ENCODE assay signal across 19 mouse cellular contexts in the genomic region with DNA sequence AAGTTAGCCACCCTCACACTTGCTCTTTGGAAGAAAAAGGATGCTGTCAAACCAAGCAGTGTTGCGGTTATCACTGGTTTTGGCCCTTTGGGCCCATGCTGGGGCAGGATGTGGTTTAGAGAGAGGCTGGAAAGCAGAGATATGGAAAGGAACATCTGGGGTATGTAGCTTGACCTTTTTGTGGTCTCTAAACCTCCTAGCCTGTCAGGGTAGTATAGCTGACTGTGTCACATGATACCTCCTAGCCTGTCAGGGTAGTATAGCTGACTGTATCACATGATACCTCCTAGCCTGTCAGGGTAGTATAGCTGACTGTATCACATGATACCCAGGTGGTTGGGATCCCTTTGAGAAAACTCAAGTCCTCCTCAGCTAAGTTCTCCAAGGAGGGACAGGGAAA. TPM values are rescaled to one million over a fixed set of nuclear protein-coding genes. Genes with fewer than 3 reads are reported as not detected.
A peak's percentile ranks its signal among the peaks of the same experiment; 100 is the strongest.
DNase-seq lines count a peak whose midpoint lies in the region; ATAC-seq and TF ChIP-seq lines count a peak whose summit lies in the region.
"Had no signal": no experiment of that assay in that cellular context is flagged by ENCODE, and none has a peak within 500 bp of the region (broad histone marks: within the 10 kb centered on the region; RNA-seq: fewer than 3 reads in every experiment).

No protein-coding gene starts in this region.

- H3K9ac ChIP-seq in forebrain, embryonic 12.5 days, result no peak overlapping the region
- H3K9ac ChIP-seq in midbrain, embryonic 13.5 days (replicated peaks), result no peak overlapping the region
- H3K9ac ChIP-seq: heart, embryonic 12.5 days; limb, embryonic 12.5 days; midbrain, embryonic 15.5 days had no signal

- peak; percentile 98 for DNase-seq in 416B (ENCODE audit: low read depth)
- DNase-seq in G1E (ENCODE audit: low spot score), result peak; percentile 79
- DNase-seq in spleen, postnatal 4 days (ENCODE audit: low spot score in 2 of 2), result no peak
- DNase-seq in embryo, embryonic 10.5 days (ENCODE audit: low spot score), result no peak
- DNase-seq: adrenal gland, postnatal 36 days; cerebellum, postnatal 25 days; gastrocnemius, postnatal 10 days; kidney, postnatal 14 days; lung, postnatal 14 days had no signal

- ATAC-seq in G1E (ENCODE audit: extremely low read depth, insufficient number of reproducible peaks, low FRiP score, poor library complexity, severe bottlenecking), result peak; percentile 84
- peak; percentile 32 for ATAC-seq in inflammation-experienced regulatory T-cells, adult 6 months
- no peak for ATAC-seq in forebrain, embryonic 12.5 days (ENCODE audit: low FRiP score)
- ATAC-seq in midbrain, embryonic 13.5 days, result no peak
- ATAC-seq: forebrain, embryonic 16.5 days; intestine, postnatal 0 days; midbrain, embryonic 15.5 days had no signal

- H3K36me3 ChIP-seq in G1E (replicated peaks), result peaks cover 13% of the 10 kb centered on the region
- peaks cover 31% of the 10 kb centered on the region for H3K36me3 ChIP-seq in megakaryocyte, embryonic 14.5 days (replicated peaks; ENCODE audit: low read length)
- H3K36me3 ChIP-seq in forebrain, embryonic 12.5 days (replicated peaks), result no peaks in the 10 kb centered on the region
- H3K36me3 ChIP-seq in midbrain, embryonic 13.5 days, result no peaks in the 10 kb centered on the region
- H3K36me3 ChIP-seq: heart, embryonic 12.5 days; hindbrain, embryonic 10.5 days; limb, embryonic 12.5 days; midbrain, embryonic 15.5 days had no signal

- H3K27ac ChIP-seq in forebrain, embryonic 12.5 days, result no peak overlapping the region
- no peak overlapping the region for H3K27ac ChIP-seq in midbrain, embryonic 13.5 days
- H3K27ac ChIP-seq: hindbrain, embryonic 10.5 days; limb, embryonic 12.5 days; midbrain, embryonic 15.5 days had no signal

- peak overlapping the region; percentile 50; the same call in 1 of the 2 replicates for H3K4me3 ChIP-seq in G1E (ENCODE audit: low read depth, low read length)
- H3K4me3 ChIP-seq in megakaryocyte, embryonic 14.5 days (replicated peaks), result peak overlapping the region; percentile 99
- no peak overlapping the region for H3K4me3 ChIP-seq in forebrain, embryonic 12.5 days (replicated peaks)
- no peak overlapping the region for H3K4me3 ChIP-seq in midbrain, embryonic 13.5 days (replicated peaks)
- H3K4me3 ChIP-seq: heart, embryonic 12.5 days; hindbrain, embryonic 10.5 days; limb, embryonic 12.5 days; midbrain, embryonic 15.5 days had no signal

- H3K9me3 ChIP-seq in G1E (replicated peaks), result no peaks in the 10 kb centered on the region
- no peaks in the 10 kb centered on the region for H3K9me3 ChIP-seq in megakaryocyte, embryonic 14.5 days
- H3K9me3 ChIP-seq in forebrain, embryonic 12.5 days, result no peaks in the 10 kb centered on the region
- H3K9me3 ChIP-seq in midbrain, embryonic 13.5 days, result no peaks in the 10 kb centered on the region
- H3K9me3 ChIP-seq: heart, embryonic 12.5 days; hindbrain, embryonic 10.5 days; limb, embryonic 12.5 days; midbrain, embryonic 15.5 days had no signal

- H3K27me3 ChIP-seq in G1E (ENCODE audit: insufficient read depth, low read length), result no peaks in the 10 kb centered on the region
- no peaks in the 10 kb centered on the region for H3K27me3 ChIP-seq in megakaryocyte, embryonic 14.5 days (replicated peaks)
- peaks cover 68% of the 10 kb centered on the region for H3K27me3 ChIP-seq in forebrain, embryonic 12.5 days
- H3K27me3 ChIP-seq in midbrain, embryonic 13.5 days, result peaks cover 65% of the 10 kb centered on the region

- no peak overlapping the region for H3K4me2 ChIP-seq in forebrain, embryonic 12.5 days
- H3K4me2 ChIP-seq in midbrain, embryonic 13.5 days (replicated peaks), result no peak overlapping the region
- H3K4me2 ChIP-seq: heart, embryonic 12.5 days; limb, embryonic 12.5 days; midbrain, embryonic 15.5 days had no signal

- no peak for TF ChIP-seq CTCF in G1E (IDR thresholded peaks at IDR 0.05; ENCODE audit: low read depth, low read length)

- WGBS in forebrain, embryonic 12.5 days, result 89% methylated on average over 1 of the region's 1 CpGs
- 95% methylated on average over 1 of the region's 1 CpGs for WGBS in midbrain, embryonic 13.5 days

- H3K4me1 ChIP-seq in G1E (ENCODE audit: insufficient read depth, low read depth, low read length), result peaks cover 84% of the 10 kb centered on the region
- H3K4me1 ChIP-seq in megakaryocyte, embryonic 14.5 days, result peaks cover 95% of the 10 kb centered on the region
- peaks cover 23% of the 10 kb centered on the region for H3K4me1 ChIP-seq in forebrain, embryonic 12.5 days
- peaks cover 20% of the 10 kb centered on the region for H3K4me1 ChIP-seq in midbrain, embryonic 13.5 days (replicated peaks)

RNA-seq across cellular contexts. Expression of a gene that starts 1.2 kb away (rescaled TPM):
- total RNA-seq in G1E (2014; fragmentation: Nextera tagmentation) (98.8 and 107 TPM in 2 replicates), G1E (2017) (41.7 and 44.5 TPM in 2 replicates)
- 1.3 and 1.9 TPM in 2 replicates for polyA plus RNA-seq in G1E (2012)
- polyA plus RNA-seq in inflammation-experienced regulatory T-cells, adult 6 months (2017; shearing (Covaris generic)), result 10 to 100 TPM; 11.7 to 19.8 (median 13.9) TPM
- 0.40 TPM in 1 of 2 replicates, not detected in the other for polyA plus RNA-seq in megakaryocyte, embryonic 14.5 days (2012; ENCODE audit: insufficient read depth, low replicate concordance)
- 7.3 and 7.4 TPM in 2 replicates for polyA plus RNA-seq in forebrain, embryonic 12.5 days (2016; fragmentation: Nextera tagmentation; extraction: Ambion mirVana)
- polyA plus RNA-seq in midbrain, embryonic 13.5 days (2015; fragmentation: Nextera tagmentation; extraction: Ambion mirVana), result 8.1 and 9.2 TPM in 2 replicates

RNA-seq across cellular contexts. Expression of a gene that starts 1.6 kb away (rescaled TPM):
- total RNA-seq in G1E (2014; fragmentation: Nextera tagmentation) (444 and 474 TPM in 2 replicates), G1E (2017) (136 and 149 TPM in 2 replicates)
- 2,434 and 2,443 TPM in 2 replicates for polyA plus RNA-seq in G1E (2012)
- polyA plus RNA-seq in inflammation-experienced regulatory T-cells, adult 6 months (2017; shearing (Covaris generic)), result 10 to 100 TPM in 1 of 3 experiments, under 1 TPM in 1, not detected in 1; 0.58 to 21.3 TPM
- 5,423 and 8,339 TPM in 2 replicates for polyA plus RNA-seq in megakaryocyte, embryonic 14.5 days (2012; ENCODE audit: insufficient read depth, low replicate concordance)
- polyA plus RNA-seq in forebrain, embryonic 12.5 days (2016; fragmentation: Nextera tagmentation; extraction: Ambion mirVana), result 3.8 and 4.2 TPM in 2 replicates
- polyA plus RNA-seq in midbrain, embryonic 13.5 days (2015; fragmentation: Nextera tagmentation; extraction: Ambion mirVana), result 3.4 and 3.7 TPM in 2 replicates

RNA-seq across cellular contexts. Expression of a gene that starts 15.2 kb away (rescaled TPM):
- total RNA-seq in G1E (2014; fragmentation: Nextera tagmentation), result not detected in 2 replicates
- total RNA-seq in G1E (2017), result 0.29 and 3.0 TPM in 2 replicates
- polyA plus RNA-seq in G1E (2012), result not detected in 2 replicates
- polyA plus RNA-seq in inflammation-experienced regulatory T-cells, adult 6 months (2017; shearing (Covaris generic)), result under 1 TPM in 1 of 3 experiments, not detected in 2; 0.54 TPM
- polyA plus RNA-seq in megakaryocyte, embryonic 14.5 days (2012; ENCODE audit: insufficient read depth, low replicate concordance), result not detected in 2 replicates
- 0.32 and 0.82 TPM in 2 replicates for polyA plus RNA-seq in forebrain, embryonic 12.5 days (2016; fragmentation: Nextera tagmentation; extraction: Ambion mirVana)
- 0.37 and 0.42 TPM in 2 replicates for polyA plus RNA-seq in midbrain, embryonic 13.5 days (2015; fragmentation: Nextera tagmentation; extraction: Ambion mirVana)

RNA-seq across cellular contexts. Expression of a gene that starts 26.4 kb away (rescaled TPM):
- not detected in 2 replicates for total RNA-seq in G1E (2014; fragmentation: Nextera tagmentation)
- 0.23 TPM in 1 of 2 replicates, not detected in the other for total RNA-seq in G1E (2017)
- polyA plus RNA-seq in G1E (2012), result 0.09 TPM in 1 of 2 replicates, not detected in the other
- under 1 TPM in 1 of 3 experiments, not detected in 2; 0.69 TPM for polyA plus RNA-seq in inflammation-experienced regulatory T-cells, adult 6 months (2017; shearing (Covaris generic))
- 10.7 and 14.5 TPM in 2 replicates for polyA plus RNA-seq in megakaryocyte, embryonic 14.5 days (2012; ENCODE audit: insufficient read depth, low replicate concordance)
- 23.2 and 24.3 TPM in 2 replicates for polyA plus RNA-seq in forebrain, embryonic 12.5 days (2016; fragmentation: Nextera tagmentation; extraction: Ambion mirVana)
- polyA plus RNA-seq in midbrain, embryonic 13.5 days (2015; fragmentation: Nextera tagmentation; extraction: Ambion mirVana), result 33.5 and 34.5 TPM in 2 replicates

RNA-seq across cellular contexts. Expression of a gene that starts 59.2 kb away (rescaled TPM):
- total RNA-seq in G1E (2014; fragmentation: Nextera tagmentation) (12.4 and 21.1 TPM in 2 replicates), G1E (2017) (12.1 and 13.0 TPM in 2 replicates)
- polyA plus RNA-seq in G1E (2012), result 1.7 and 1.8 TPM in 2 replicates
- 1 to 10 TPM in 2 of 3 experiments, not detected in 1; 1.2 to 1.4 TPM for polyA plus RNA-seq in inflammation-experienced regulatory T-cells, adult 6 months (2017; shearing (Covaris generic))
- 1.8 TPM in 1 of 2 replicates, not detected in the other for polyA plus RNA-seq in megakaryocyte, embryonic 14.5 days (2012; ENCODE audit: insufficient read depth, low replicate concordance)
- 18.9 and 21.2 TPM in 2 replicates for polyA plus RNA-seq in forebrain, embryonic 12.5 days (2016; fragmentation: Nextera tagmentation; extraction: Ambion mirVana)
- polyA plus RNA-seq in midbrain, embryonic 13.5 days (2015; fragmentation: Nextera tagmentation; extraction: Ambion mirVana), result 10.7 and 13.6 TPM in 2 replicates

Comparison
In these comparisons a context has a peak if more than half of its experiments do, and no peak if none do; other contexts are left out.
1. DNase-seq: peak in 416B (single experiment) and G1E (single experiment); none in spleen, postnatal 4 days (0 of 2) and embryo, embryonic 10.5 days (single experiment).
2. ATAC-seq: peak in G1E (single experiment) and inflammation-experienced regulatory T-cells, adult 6 months (single experiment); none in forebrain, embryonic 12.5 days (single experiment) and midbrain, embryonic 13.5 days (single experiment).
3. H3K4me3 ChIP-seq: peak in G1E (single experiment) and megakaryocyte, embryonic 14.5 days (single experiment); none in forebrain, embryonic 12.5 days (single experiment) and midbrain, embryonic 13.5 days (single experiment).
4. RNA of a gene that starts 1.6 kb away (polyA plus RNA-seq): 5,423 to 8,339 TPM in megakaryocyte, embryonic 14.5 days and 2,434 to 2,443 TPM in G1E; 3.8 to 4.2 TPM in forebrain, embryonic 12.5 days, 3.4 to 3.7 TPM in midbrain, embryonic 13.5 days and 0.58 to 21.3 TPM in inflammation-experienced regulatory T-cells, adult 6 months; every median in the first group is over 100 times any median in the second.